Comparison of ENCODE assay signal across 18 mouse cellular contexts in the genomic region with DNA sequence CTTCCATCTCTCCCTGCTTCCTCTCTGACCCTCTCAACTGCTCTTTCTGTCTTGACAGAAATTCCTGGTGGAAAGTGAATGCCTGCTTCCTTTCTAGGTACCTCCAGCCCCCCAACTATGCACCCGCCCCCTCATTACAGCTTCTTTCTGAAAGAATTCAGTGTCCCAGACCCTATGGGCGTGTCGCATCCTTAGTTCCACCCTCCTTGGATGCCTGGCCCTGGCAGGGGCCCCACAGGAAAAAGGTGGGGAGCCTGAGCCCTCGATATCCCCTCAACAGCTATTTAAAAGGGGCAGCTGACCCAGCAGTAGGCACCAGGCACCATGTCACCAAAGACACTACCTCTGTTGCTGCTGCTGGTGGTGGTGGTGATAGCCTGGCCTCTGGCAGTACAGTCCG. TPM values are rescaled to one million over a fixed set of nuclear protein-coding genes. Genes with fewer than 3 reads are reported as not detected.
DNase-seq lines count a peak whose midpoint lies in the region; ATAC-seq and TF ChIP-seq lines count a peak whose summit lies in the region.
"Had no signal": no experiment of that assay in that cellular context is flagged by ENCODE, and none has a peak within 500 bp of the region (broad histone marks: within the 10 kb centered on the region; RNA-seq: fewer than 3 reads in every experiment).

A gene (plus strand): TSS at position 296 of the 400 bp plus-strand sequence.

- H3K4me3 ChIP-seq in forebrain, embryonic 10.5 days = no peak within 1 kb of the TSS
- no peak within 1 kb of the TSS for H3K4me3 ChIP-seq in forebrain, embryonic 12.5 days (replicated peaks)
- H3K4me3 ChIP-seq in lung, embryonic 14.5 days (ENCODE audit: low read depth, low read length) = no peak within 1 kb of the TSS
- no peak within 1 kb of the TSS for H3K4me3 ChIP-seq in lung, postnatal 0 days (ENCODE audit: low read depth, low read length)
- no peak within 1 kb of the TSS for H3K4me3 ChIP-seq in embryonic facial prominence, embryonic 15.5 days (replicated peaks)
- H3K4me3 ChIP-seq: erythroblast, embryonic 14.5 days; liver, embryonic 12.5 days; neural tube, embryonic 13.5 days had no signal

- H3K27ac ChIP-seq in forebrain, embryonic 10.5 days = 0 out of 2 replicates have a peak within 1 kb of the TSS, but pooled peaks have one; percentile 20
- no peak within 1 kb of the TSS for H3K27ac ChIP-seq in forebrain, embryonic 12.5 days
- no peak within 1 kb of the TSS for H3K27ac ChIP-seq in lung, embryonic 14.5 days (ENCODE audit: low read depth)
- no peak within 1 kb of the TSS for H3K27ac ChIP-seq in lung, postnatal 0 days (ENCODE audit: low read length)
- H3K27ac ChIP-seq in embryonic facial prominence, embryonic 15.5 days (replicated peaks) = no peak within 1 kb of the TSS
- H3K27ac ChIP-seq: hindbrain, embryonic 14.5 days; liver, embryonic 12.5 days; neural tube, embryonic 13.5 days had no signal

- no peaks in the 10 kb centered on the region for H3K27me3 ChIP-seq in forebrain, embryonic 10.5 days (ENCODE audit: poor library complexity, severe bottlenecking)
- H3K27me3 ChIP-seq in forebrain, embryonic 12.5 days = no peaks in the 10 kb centered on the region; the same call in 1 of the 2 replicates
- H3K27me3 ChIP-seq in lung, embryonic 14.5 days (ENCODE audit: insufficient read depth, low read length) = no peaks in the 10 kb centered on the region
- H3K27me3 ChIP-seq in lung, postnatal 0 days (replicated peaks; ENCODE audit: insufficient read depth, low read length) = no peaks in the 10 kb centered on the region
- no peaks in the 10 kb centered on the region for H3K27me3 ChIP-seq in embryonic facial prominence, embryonic 15.5 days
- H3K27me3 ChIP-seq: liver, embryonic 12.5 days; neural tube, embryonic 13.5 days had no signal

- peaks cover 8% of the 10 kb centered on the region; the same call in 1 of the 2 replicates for H3K9me3 ChIP-seq in forebrain, embryonic 10.5 days
- H3K9me3 ChIP-seq in forebrain, embryonic 12.5 days = no peaks in the 10 kb centered on the region
- H3K9me3 ChIP-seq in lung, embryonic 14.5 days (ENCODE audit: low read depth, low read length) = no peaks in the 10 kb centered on the region
- H3K9me3 ChIP-seq in lung, postnatal 0 days (ENCODE audit: low read length) = no peaks in the 10 kb centered on the region
- no peaks in the 10 kb centered on the region for H3K9me3 ChIP-seq in embryonic facial prominence, embryonic 15.5 days (replicated peaks)
- H3K9me3 ChIP-seq: liver, embryonic 12.5 days; neural tube, embryonic 13.5 days had no signal

- no peak within 1 kb of the TSS for H3K4me2 ChIP-seq in forebrain, embryonic 12.5 days
- 0 out of 2 replicates have a peak within 1 kb of the TSS, but pooled peaks have one; percentile 18 for H3K4me2 ChIP-seq in lung, embryonic 14.5 days
- H3K4me2 ChIP-seq in lung, postnatal 0 days (replicated peaks; ENCODE audit: low read depth, low read length) = no peak within 1 kb of the TSS
- no peak within 1 kb of the TSS for H3K4me2 ChIP-seq in embryonic facial prominence, embryonic 15.5 days (replicated peaks)
- H3K4me2 ChIP-seq: hindbrain, embryonic 14.5 days; liver, embryonic 12.5 days; neural tube, embryonic 13.5 days had no signal

- TF ChIP-seq CTCF in lung, embryonic 14.5 days (IDR thresholded peaks at IDR 0.05; ENCODE audit: low read depth) = no peak
- no peak for TF ChIP-seq CTCF in lung, postnatal 0 days (IDR thresholded peaks at IDR 0.05)

- no peak for TF ChIP-seq EP300 in lung, postnatal 0 days (IDR thresholded peaks at IDR 0.05)

- no peaks in the 10 kb centered on the region for H3K36me3 ChIP-seq in forebrain, embryonic 10.5 days (replicated peaks)
- no peaks in the 10 kb centered on the region for H3K36me3 ChIP-seq in forebrain, embryonic 12.5 days (replicated peaks)
- no peaks in the 10 kb centered on the region for H3K36me3 ChIP-seq in lung, embryonic 14.5 days (ENCODE audit: insufficient read depth)
- no peaks in the 10 kb centered on the region for H3K36me3 ChIP-seq in lung, postnatal 0 days (ENCODE audit: insufficient read depth, low read length)
- no peaks in the 10 kb centered on the region for H3K36me3 ChIP-seq in embryonic facial prominence, embryonic 15.5 days
- H3K36me3 ChIP-seq: liver, embryonic 12.5 days; neural tube, embryonic 13.5 days had no signal

- 33% methylated on average over 5 of the region's 5 CpGs for whole genome bisulfite sequencing in forebrain, embryonic 10.5 days
- WGBS in forebrain, embryonic 12.5 days = 31% methylated on average over 5 of the region's 5 CpGs
- 28% methylated on average over 5 of the region's 5 CpGs for whole genome bisulfite sequencing in lung, embryonic 14.5 days
- WGBS in lung, postnatal 0 days = 21% methylated on average over 5 of the region's 5 CpGs
- WGBS in embryonic facial prominence, embryonic 15.5 days = 41% methylated on average over 5 of the region's 5 CpGs

- intact Hi-C loops in heart, postnatal 25 days (cut with DNase I) = no loop called here

- peaks cover 9% of the 10 kb centered on the region for H3K4me1 ChIP-seq in forebrain, embryonic 10.5 days
- 0 out of 2 replicates have a peak, but pooled peaks cover 3% of the 10 kb centered on the region for H3K4me1 ChIP-seq in forebrain, embryonic 12.5 days
- H3K4me1 ChIP-seq in lung, embryonic 14.5 days (ENCODE audit: insufficient read depth) = no peaks in the 10 kb centered on the region
- H3K4me1 ChIP-seq in lung, postnatal 0 days (ENCODE audit: insufficient read depth, low read depth, low read length) = no peaks in the 10 kb centered on the region
- H3K4me1 ChIP-seq in embryonic facial prominence, embryonic 15.5 days = 0 out of 2 replicates have a peak, but pooled peaks cover 4% of the 10 kb centered on the region
- H3K4me1 ChIP-seq: liver, embryonic 12.5 days; neural tube, embryonic 13.5 days had no signal

- no peak for DNase-seq in forebrain, embryonic 10.5 days (ENCODE audit: extremely low spot score, low spot score)
- DNase-seq in lung, embryonic 14.5 days = peak; percentile 21
- no peak for DNase-seq in lung, postnatal 0 days (ENCODE audit: low spot score)
- no peak for DNase-seq in heart, postnatal 25 days (ENCODE audit: low spot score)
- no peak for DNase-seq in right cerebral cortex, postnatal 10 days (ENCODE audit: low spot score in 2 of 2)
- DNase-seq in neural tube, embryonic 10.5 days (ENCODE audit: extremely low spot score, low spot score) = no peak
- DNase-seq: adrenal gland, postnatal 25 days; cerebellum, adult 8-10 months; gastrocnemius, postnatal 14 days; kidney, postnatal 10 days had no signal

- no peak for ATAC-seq in forebrain, embryonic 12.5 days (ENCODE audit: low FRiP score)
- ATAC-seq in lung, embryonic 14.5 days (ENCODE audit: insufficient read depth) = no peak
- ATAC-seq in lung, postnatal 0 days = no peak
- ATAC-seq in embryonic facial prominence, embryonic 15.5 days (ENCODE audit: insufficient number of reproducible peaks, low FRiP score, low TSS enrichment, low read depth) = no peak
- ATAC-seq: intestine, postnatal 0 days; liver, embryonic 12.5 days had no signal

- no peak within 1 kb of the TSS for H3K9ac ChIP-seq in forebrain, embryonic 12.5 days
- H3K9ac ChIP-seq in lung, embryonic 14.5 days = no peak within 1 kb of the TSS
- H3K9ac ChIP-seq in lung, postnatal 0 days (replicated peaks; ENCODE audit: low read depth) = no peak within 1 kb of the TSS
- no peak within 1 kb of the TSS for H3K9ac ChIP-seq in embryonic facial prominence, embryonic 15.5 days
- H3K9ac ChIP-seq: hindbrain, embryonic 14.5 days; liver, embryonic 12.5 days; neural tube, embryonic 13.5 days had no signal

RNA-seq across cellular contexts. Expression of the gene that starts here (rescaled TPM):
- 0.70 and 0.98 TPM in 2 replicates for polyA plus RNA-seq in forebrain, embryonic 10.5 days (2016; fragmentation: Nextera tagmentation; extraction: Ambion mirVana)
- 0.62 and 0.66 TPM in 2 replicates for polyA plus RNA-seq in forebrain, embryonic 12.5 days (2016; fragmentation: Nextera tagmentation; extraction: Ambion mirVana)
- polyA plus RNA-seq in lung, embryonic 14.5 days (2014; fragmentation: Nextera tagmentation; extraction: Ambion mirVana) = 29.2 and 31.5 TPM in 2 replicates
- 5.7 and 5.8 TPM in 2 replicates for polyA plus RNA-seq in lung, postnatal 0 days (2015; fragmentation: Nextera tagmentation; extraction: Ambion mirVana)
- 41.4 and 55.6 TPM in 2 replicates for polyA plus RNA-seq in embryonic facial prominence, embryonic 15.5 days (2015; fragmentation: Nextera tagmentation; extraction: Ambion mirVana)
- 10 to 100 TPM; 23.7 to 27.8 TPM for total RNA-seq in heart, postnatal 25 days (2021)
- total RNA-seq: megakaryocyte-erythroid progenitor cell, adult 5-6 weeks had no signal
- polyA plus RNA-seq: erythroblast, embryonic 14.5 days; intestine, postnatal 0 days; liver, embryonic 12.5 days had no signal
